Mouse (Mus musculus) retina, postnatal 1 day (tissue): ENCODE data around the gene Tns1.

Experiments used
- DNase-seq: peaks from one replicate; pipeline ENCODE4 v3.0.0-alpha.2; 2012

Gene Tns1

GRCm38 (mm10) chr1:74008498-74008897 is 115.8 kb downstream of the Tns1 start:
- peak; percentile 20 for DNase-seq

- DNase-seq: no peak
These were observed 116.7 kb downstream of the Tns1 start for GRCm38 (mm10) chr1:74007398-74008050.

GRCm38 (mm10) chr1:74005020-74005419 is 119.2 kb downstream of the Tns1 start:
- DNase-seq: no peak

- no peak for DNase-seq
These were observed 120.5 kb downstream of the Tns1 start for GRCm38 (mm10) chr1:74003723-74004122.

GRCm38 (mm10) chr1:74001449-74001820 is 122.8 kb downstream of the Tns1 start:
- peak; percentile 46 for DNase-seq

GRCm38 (mm10) chr1:74000810-74001448 is 123.3 kb downstream of the Tns1 start:
- DNase-seq: no peak

- DNase-seq: peak; percentile 23
These were observed 124.0 kb downstream of the Tns1 start for GRCm38 (mm10) chr1:74000191-74000651.

- no peak for DNase-seq
These were observed 124.7 kb downstream of the Tns1 start for GRCm38 (mm10) chr1:73999533-73999932.

- no peak for DNase-seq
These were observed 125.3 kb downstream of the Tns1 start for GRCm38 (mm10) chr1:73998925-73999375.

GRCm38 (mm10) chr1:73998131-73998865 is 126.0 kb downstream of the Tns1 start:
- no peak for DNase-seq

- DNase-seq: no peak
These were observed 126.9 kb downstream of the Tns1 start for GRCm38 (mm10) chr1:73997341-73997740.

GRCm38 (mm10) chr1:73996650-73997049 is 127.6 kb downstream of the Tns1 start:
- DNase-seq: no peak

- DNase-seq: peak; percentile 67
These were observed 128.0 kb downstream of the Tns1 start for GRCm38 (mm10) chr1:73996209-73996608.

- no peak for DNase-seq
These were observed 129.0 kb downstream of the Tns1 start for GRCm38 (mm10) chr1:73995063-73995810.

GRCm38 (mm10) chr1:73993901-73994426 is 130.3 kb downstream of the Tns1 start:
- DNase-seq: no peak

GRCm38 (mm10) chr1:73993279-73993678 is 131.0 kb downstream of the Tns1 start:
- DNase-seq: no peak

GRCm38 (mm10) chr1:73992201-73992938 is 131.9 kb downstream of the Tns1 start:
- DNase-seq: no peak

- DNase-seq: no peak
These were observed 133.0 kb downstream of the Tns1 start for GRCm38 (mm10) chr1:73991226-73991625.

- DNase-seq: no peak
These were observed 134.2 kb downstream of the Tns1 start for GRCm38 (mm10) chr1:73990024-73990423.

- DNase-seq: no peak
These were observed 136.5 kb downstream of the Tns1 start for GRCm38 (mm10) chr1:73987705-73988201.

GRCm38 (mm10) chr1:73986268-73987045 is 137.8 kb downstream of the Tns1 start:
- DNase-seq: peak; percentile 79
